Mouse (Mus musculus): ENCODE measurements around the gene Olfr215. TPM values are rescaled to one million over a fixed set of nuclear protein-coding genes. Genes with fewer than 3 reads are reported as not detected.
"Not testable (repeated sequence)": the region's sequence is repeated elsewhere in the genome, so short reads cannot be mapped to it uniquely, and the experiment has no call there.

Gene Olfr215
- polyA plus RNA-seq, 1 experiment from 2014 or later = not detected

GRCm38 (mm10) chr6:116553935-116554334 lies 30.1 kb downstream of the Olfr215 start, which contains the start of gene Olfr214:
Gene Olfr214 (plus strand): TSS chr6:116554235.
- H3K9me3 ChIP-seq = no peaks in the 10 kb centered on the region
- H3K4me3 ChIP-seq (replicated peaks) = no peak within 1 kb of the TSS
- 76% methylated on average over 1 of the region's 1 CpGs for WGBS

GRCm38 (mm10) chr6:116550841-116551240 lies 33.2 kb downstream of the Olfr215 start, which contains the start of gene Gm5580:
Gene Gm5580 (plus strand): TSS chr6:116551141.
- H3K4me1 ChIP-seq; H3K4me3 ChIP-seq (replicated peaks); H3K27me3 ChIP-seq; H3K27ac ChIP-seq; ATAC-seq (ENCODE audit: low FRiP score); H3K4me2 ChIP-seq; H3K9me3 ChIP-seq; H3K9ac ChIP-seq; H3K36me3 ChIP-seq (replicated peaks): not testable (repeated sequence)
- 95% methylated on average over 11 of the region's 11 CpGs for WGBS

More at GRCm38 (mm10) chr6:116553935-116554334, 30.1 kb downstream of the Olfr215 start, which contains the start of gene Olfr214:
- no peak for ATAC-seq (ENCODE audit: low FRiP score)
- H3K9ac ChIP-seq = no peak within 1 kb of the TSS
- H3K4me1 ChIP-seq = no peaks in the 10 kb centered on the region
- H3K27ac ChIP-seq = no peak within 1 kb of the TSS
- H3K4me2 ChIP-seq = no peak within 1 kb of the TSS
- no peaks in the 10 kb centered on the region for H3K36me3 ChIP-seq (replicated peaks)
- H3K27me3 ChIP-seq = no peaks in the 10 kb centered on the region

GRCm38 (mm10) chr6:116542500-116542899 lies 41.5 kb downstream of the Olfr215 start:
- 88% methylated on average over 2 of the region's 2 CpGs for WGBS
- H3K4me1 ChIP-seq = no peaks in the 10 kb centered on the region

GRCm38 (mm10) chr6:116538156-116538555 lies 45.8 kb downstream of the Olfr215 start, which contains the start of gene Olfr213:
Gene Olfr213 (plus strand): TSS chr6:116538456.
- Histone ChIP-seq H3K36me3 (replicated peaks) (no peaks in the 10 kb centered on the region), H3K9me3 (no peaks in the 10 kb centered on the region), H3K27me3 (no peaks in the 10 kb centered on the region), H3K4me1 (no peaks in the 10 kb centered on the region), H3K9ac (no peak within 1 kb of the TSS), H3K27ac (no peak within 1 kb of the TSS), H3K4me3 (replicated peaks) (no peak within 1 kb of the TSS), H3K4me2 (no peak within 1 kb of the TSS)
- 76% methylated on average over 1 of the region's 1 CpGs for WGBS
- no peak for ATAC-seq (ENCODE audit: low FRiP score)

More at GRCm38 (mm10) chr6:116542500-116542899, 41.5 kb downstream of the Olfr215 start:
- H3K27ac ChIP-seq = no peak overlapping the region
- no peaks in the 10 kb centered on the region for H3K9me3 ChIP-seq
- no peaks in the 10 kb centered on the region for H3K36me3 ChIP-seq (replicated peaks)
- H3K4me2 ChIP-seq = no peak overlapping the region
- H3K9ac ChIP-seq = no peak overlapping the region
- H3K27me3 ChIP-seq = no peaks in the 10 kb centered on the region
- H3K4me3 ChIP-seq (replicated peaks) = no peak overlapping the region
- ATAC-seq (ENCODE audit: low FRiP score) = no peak

Other genes with a start within 250 kb of the Olfr215 start
- 52.2 and 54.7 TPM in 2 replicates for gene March8, start 246.2 kb downstream of the Olfr215 start, polyA plus RNA-seq (2016; fragmentation: Nextera tagmentation; extraction: Ambion mirVana)
- gene Alox5, start 123.0 kb downstream of the Olfr215 start, polyA plus RNA-seq (2016; fragmentation: Nextera tagmentation; extraction: Ambion mirVana) = 0.29 and 0.53 TPM in 2 replicates
- not detected in 2 replicates for gene Olfr211, start 95.1 kb downstream of the Olfr215 start, polyA plus RNA-seq (2016; fragmentation: Nextera tagmentation; extraction: Ambion mirVana)
- gene Olfr212, start 77.7 kb downstream of the Olfr215 start, polyA plus RNA-seq (2016; fragmentation: Nextera tagmentation; extraction: Ambion mirVana) = not detected in 2 replicates
- not detected in 2 replicates for gene Olfr213, start 45.7 kb downstream of the Olfr215 start, polyA plus RNA-seq (2016; fragmentation: Nextera tagmentation; extraction: Ambion mirVana)
- 0.28 and 0.68 TPM in 2 replicates for gene Gm5580, start 33.1 kb downstream of the Olfr215 start, polyA plus RNA-seq (2016; fragmentation: Nextera tagmentation; extraction: Ambion mirVana)
- not detected in 2 replicates for gene Olfr214, start 30.0 kb downstream of the Olfr215 start, polyA plus RNA-seq (2016; fragmentation: Nextera tagmentation; extraction: Ambion mirVana)
- 316 and 342 TPM in 2 replicates for gene Zfp422, start 44.8 kb upstream of the Olfr215 start, polyA plus RNA-seq (2016; fragmentation: Nextera tagmentation; extraction: Ambion mirVana)
- 4.2 and 4.8 TPM in 2 replicates for gene Depp1, start 66.4 kb upstream of the Olfr215 start, polyA plus RNA-seq (2016; fragmentation: Nextera tagmentation; extraction: Ambion mirVana)
- gene Rassf4, start 89.8 kb upstream of the Olfr215 start, polyA plus RNA-seq (2016; fragmentation: Nextera tagmentation; extraction: Ambion mirVana) = 17.1 and 19.9 TPM in 2 replicates
- gene Tmem72, start 132.7 kb upstream of the Olfr215 start, polyA plus RNA-seq (2016; fragmentation: Nextera tagmentation; extraction: Ambion mirVana) = 0.11 and 0.14 TPM in 2 replicates